Mouse (Mus musculus): ENCODE measurements around the gene Pth2. TPM values are rescaled to one million over a fixed set of nuclear protein-coding genes. Genes with fewer than 3 reads are reported as not detected.

The Pth2 gene
- polyA plus RNA-seq, 1 experiment = not detected

DNA sequence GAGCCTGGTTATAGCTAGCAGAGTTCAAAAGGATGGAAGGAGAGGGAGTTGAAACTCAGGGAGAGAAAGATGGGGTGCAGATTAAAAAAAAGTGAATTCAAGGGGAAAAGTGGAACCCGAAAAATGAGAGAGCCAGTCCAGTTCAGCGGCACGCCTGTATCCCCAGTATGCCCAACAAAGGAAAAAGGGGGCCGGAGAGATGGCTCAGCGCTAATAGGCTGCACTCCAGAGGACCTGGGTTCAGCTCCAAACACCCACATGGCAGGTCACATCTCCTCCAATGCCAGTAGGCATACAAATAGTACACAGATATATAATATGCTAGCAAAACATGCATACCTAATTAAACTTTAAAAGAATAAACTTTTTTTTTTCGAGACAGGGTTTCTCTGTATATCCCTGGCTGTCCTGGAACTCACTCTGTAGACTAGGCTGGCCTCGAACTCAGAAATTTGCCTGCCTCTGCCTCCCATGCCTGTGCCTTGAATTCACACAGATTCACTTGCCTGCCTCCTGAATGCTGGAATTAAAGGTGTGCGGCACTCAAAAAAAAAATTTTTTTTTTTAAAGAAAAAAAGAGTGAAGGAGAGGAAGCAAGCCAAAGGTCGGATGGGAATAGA lies 17.7 kb upstream of the Pth2 start:
- TF ChIP-seq POLR2A (IDR thresholded peaks at IDR 0.05; ENCODE audit: borderline replicate concordance, control insufficient read depth, low read depth, low read length) (no peak), CTCF (IDR thresholded peaks at IDR 0.05; ENCODE audit: control insufficient read depth, insufficient read depth, low read length) (no peak)
- WGBS = 74% methylated on average over 9 of the region's 9 CpGs
- Histone ChIP-seq H3K4me3 (replicated peaks; ENCODE audit: control insufficient read depth, low read depth, low read length) (no peak overlapping the region), H3K4me1 (ENCODE audit: control insufficient read depth, insufficient read depth, low read length) (no peaks in the 10 kb centered on the region), H3K27ac (ENCODE audit: control insufficient read depth, insufficient read depth, low read depth, low read length, poor library complexity) (no peak overlapping the region)

DNA sequence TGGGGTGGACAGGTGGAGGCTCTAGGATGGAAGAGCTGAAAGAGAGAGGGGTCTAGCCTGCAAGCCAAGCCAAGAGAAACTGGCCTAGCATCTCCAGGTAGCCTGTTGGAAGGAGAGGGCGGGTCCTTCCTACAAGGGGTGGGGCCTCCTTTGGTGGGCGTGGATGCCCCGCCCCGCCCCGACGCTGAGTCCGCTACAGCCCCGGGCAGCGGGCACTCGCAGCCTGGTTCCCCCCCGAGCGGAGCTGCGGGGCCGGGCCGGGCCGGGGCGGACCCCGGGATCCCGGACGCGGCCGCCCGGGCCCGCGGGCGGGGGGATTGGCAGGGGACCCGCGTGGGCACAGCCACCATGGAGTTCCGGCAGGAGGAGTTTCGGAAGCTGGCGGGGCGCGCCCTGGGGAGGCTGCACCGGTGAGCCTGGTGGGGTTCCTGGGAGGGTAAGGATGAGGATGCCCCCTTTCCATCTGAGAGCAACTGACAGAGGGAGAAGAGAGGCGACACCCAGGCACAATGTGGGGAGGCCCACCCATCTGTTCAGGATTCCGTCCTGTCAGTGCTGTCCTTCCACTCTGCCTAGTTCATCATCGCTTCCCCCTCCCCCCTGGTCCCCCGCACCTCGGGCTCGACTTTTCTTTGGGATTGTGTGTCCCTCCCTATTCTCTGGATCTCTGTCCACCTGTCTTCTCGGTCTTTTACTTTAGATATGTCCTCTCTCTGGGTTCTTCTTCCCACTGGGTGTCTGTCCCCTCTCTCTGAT lies 16.9 kb upstream of the Pth2 start, which contains the start of gene Slc17a7:
TSS of gene Slc17a7 (plus strand) at position 215 of the 756 bp plus-strand sequence.
- no peak within 1 kb of the TSS for H3K4me3 ChIP-seq (replicated peaks; ENCODE audit: control insufficient read depth, low read depth, low read length)
- no peak within 1 kb of the TSS for H3K27ac ChIP-seq (ENCODE audit: control insufficient read depth, insufficient read depth, low read depth, low read length, poor library complexity)
- WGBS = 5% methylated on average over 41 of the region's 41 CpGs
- no peak for TF ChIP-seq CTCF (IDR thresholded peaks at IDR 0.05; ENCODE audit: control insufficient read depth, insufficient read depth, low read length)
- no peak for TF ChIP-seq POLR2A (IDR thresholded peaks at IDR 0.05; ENCODE audit: borderline replicate concordance, control insufficient read depth, low read depth, low read length)
- no peaks in the 10 kb centered on the region for H3K4me1 ChIP-seq (ENCODE audit: control insufficient read depth, insufficient read depth, low read length)

GRCm38 (mm10) chr7:45164833-45165232 lies 16.0 kb upstream of the Pth2 start:
- Histone ChIP-seq H3K4me1 (ENCODE audit: control insufficient read depth, insufficient read depth, low read length) (no peaks in the 10 kb centered on the region), H3K4me3 (replicated peaks; ENCODE audit: control insufficient read depth, low read depth, low read length) (no peak overlapping the region), H3K27ac (ENCODE audit: control insufficient read depth, insufficient read depth, low read depth, low read length, poor library complexity) (no peak overlapping the region)
- 64% methylated on average over 5 of the region's 5 CpGs for WGBS
- TF ChIP-seq POLR2A (IDR thresholded peaks at IDR 0.05; ENCODE audit: borderline replicate concordance, control insufficient read depth, low read depth, low read length) (no peak), CTCF (IDR thresholded peaks at IDR 0.05; ENCODE audit: control insufficient read depth, insufficient read depth, low read length) (no peak)

- TF ChIP-seq CTCF (IDR thresholded peaks at IDR 0.05; ENCODE audit: control insufficient read depth, insufficient read depth, low read length) = no peak
- no peak for TF ChIP-seq POLR2A (IDR thresholded peaks at IDR 0.05; ENCODE audit: borderline replicate concordance, control insufficient read depth, low read depth, low read length)
- 75% methylated on average over 11 of the region's 11 CpGs for WGBS
- Histone ChIP-seq H3K4me1 (ENCODE audit: control insufficient read depth, insufficient read depth, low read length) (no peaks in the 10 kb centered on the region), H3K4me3 (replicated peaks; ENCODE audit: control insufficient read depth, low read depth, low read length) (no peak overlapping the region), H3K27ac (ENCODE audit: control insufficient read depth, insufficient read depth, low read depth, low read length, poor library complexity) (no peak overlapping the region)
Measured at GRCm38 (mm10) chr7:45165701-45166100, 15.1 kb upstream of the Pth2 start.

- WGBS = 31% methylated on average over 10 of the region's 10 CpGs
- H3K4me3 ChIP-seq (replicated peaks; ENCODE audit: control insufficient read depth, low read depth, low read length) = no peak overlapping the region
- TF ChIP-seq POLR2A (IDR thresholded peaks at IDR 0.05; ENCODE audit: borderline replicate concordance, control insufficient read depth, low read depth, low read length) = no peak
- no peaks in the 10 kb centered on the region for H3K4me1 ChIP-seq (ENCODE audit: control insufficient read depth, insufficient read depth, low read length)
- no peak overlapping the region for H3K27ac ChIP-seq (ENCODE audit: control insufficient read depth, insufficient read depth, low read depth, low read length, poor library complexity)
Measured at GRCm38 (mm10) chr7:45166950-45167401, 13.8 kb upstream of the Pth2 start.

GRCm38 (mm10) chr7:45167761-45168445 lies 12.9 kb upstream of the Pth2 start:
- H3K4me3 ChIP-seq (replicated peaks; ENCODE audit: control insufficient read depth, low read depth, low read length) = no peak overlapping the region
- TF ChIP-seq POLR2A (IDR thresholded peaks at IDR 0.05; ENCODE audit: borderline replicate concordance, control insufficient read depth, low read depth, low read length) (no peak), CTCF (IDR thresholded peaks at IDR 0.05; ENCODE audit: control insufficient read depth, insufficient read depth, low read length) (no peak)
- no peaks in the 10 kb centered on the region for H3K4me1 ChIP-seq (ENCODE audit: control insufficient read depth, insufficient read depth, low read length)
- no peak overlapping the region for H3K27ac ChIP-seq (ENCODE audit: control insufficient read depth, insufficient read depth, low read depth, low read length, poor library complexity)
- WGBS = 16% methylated on average over 19 of the region's 19 CpGs

GRCm38 (mm10) chr7:45168656-45169055 lies 12.1 kb upstream of the Pth2 start:
- Histone ChIP-seq H3K27ac (ENCODE audit: control insufficient read depth, insufficient read depth, low read depth, low read length, poor library complexity) (no peak overlapping the region), H3K4me3 (replicated peaks; ENCODE audit: control insufficient read depth, low read depth, low read length) (no peak overlapping the region), H3K4me1 (ENCODE audit: control insufficient read depth, insufficient read depth, low read length) (no peaks in the 10 kb centered on the region)
- whole genome bisulfite sequencing = 14% methylated on average over 24 of the region's 24 CpGs
- no peak for TF ChIP-seq CTCF (IDR thresholded peaks at IDR 0.05; ENCODE audit: control insufficient read depth, insufficient read depth, low read length)
- TF ChIP-seq POLR2A (IDR thresholded peaks at IDR 0.05; ENCODE audit: borderline replicate concordance, control insufficient read depth, low read depth, low read length) = no peak

DNA sequence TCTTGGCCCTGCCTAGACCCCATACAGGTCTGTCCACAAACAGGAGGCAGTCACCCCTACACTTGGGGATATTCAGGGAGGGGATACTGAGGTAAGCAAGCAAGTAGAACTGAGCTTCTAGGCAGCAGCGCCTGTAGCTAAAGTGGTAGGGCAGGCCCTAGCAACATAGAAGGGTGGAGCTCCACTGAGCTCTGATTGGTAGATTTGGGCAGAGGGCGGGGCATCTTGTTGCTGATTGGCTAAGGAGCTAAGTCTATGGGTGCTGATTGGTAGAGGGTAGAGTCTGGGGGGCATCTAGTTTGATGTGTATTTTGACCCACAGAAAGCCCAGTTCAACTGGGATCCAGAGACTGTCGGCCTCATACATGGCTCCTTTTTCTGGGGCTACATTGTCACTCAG lies 11.3 kb upstream of the Pth2 start:
- TF ChIP-seq CTCF (IDR thresholded peaks at IDR 0.05; ENCODE audit: control insufficient read depth, insufficient read depth, low read length) = no peak
- no peak for TF ChIP-seq POLR2A (IDR thresholded peaks at IDR 0.05; ENCODE audit: borderline replicate concordance, control insufficient read depth, low read depth, low read length)
- WGBS = 80% methylated on average over 3 of the region's 3 CpGs

More for the DNA sequence above, 11.3 kb upstream of the Pth2 start:
- Histone ChIP-seq H3K4me1 (ENCODE audit: control insufficient read depth, insufficient read depth, low read length) (no peaks in the 10 kb centered on the region; the same call in 1 of the 2 replicates), H3K27ac (ENCODE audit: control insufficient read depth, insufficient read depth, low read depth, low read length, poor library complexity) (no peak overlapping the region), H3K4me3 (replicated peaks; ENCODE audit: control insufficient read depth, low read depth, low read length) (no peak overlapping the region)

Measured in bone marrow, adult 2 months (tissue).